Mouse (Mus musculus) mesoderm, embryonic 11.5 days (tissue): Measurements from ENCODE around the gene Hsdl2.
"Not testable (repeated sequence)": the region's sequence is repeated elsewhere in the genome, so short reads cannot be mapped to it uniquely, and the experiment has no call there.

Source experiments
- DNase-seq: peaks from one replicate; pipeline ENCODE4 v3.0.0-alpha.2; 2012; ENCODE audit warnings: low read depth, low spot score

The Hsdl2 gene

DNA sequence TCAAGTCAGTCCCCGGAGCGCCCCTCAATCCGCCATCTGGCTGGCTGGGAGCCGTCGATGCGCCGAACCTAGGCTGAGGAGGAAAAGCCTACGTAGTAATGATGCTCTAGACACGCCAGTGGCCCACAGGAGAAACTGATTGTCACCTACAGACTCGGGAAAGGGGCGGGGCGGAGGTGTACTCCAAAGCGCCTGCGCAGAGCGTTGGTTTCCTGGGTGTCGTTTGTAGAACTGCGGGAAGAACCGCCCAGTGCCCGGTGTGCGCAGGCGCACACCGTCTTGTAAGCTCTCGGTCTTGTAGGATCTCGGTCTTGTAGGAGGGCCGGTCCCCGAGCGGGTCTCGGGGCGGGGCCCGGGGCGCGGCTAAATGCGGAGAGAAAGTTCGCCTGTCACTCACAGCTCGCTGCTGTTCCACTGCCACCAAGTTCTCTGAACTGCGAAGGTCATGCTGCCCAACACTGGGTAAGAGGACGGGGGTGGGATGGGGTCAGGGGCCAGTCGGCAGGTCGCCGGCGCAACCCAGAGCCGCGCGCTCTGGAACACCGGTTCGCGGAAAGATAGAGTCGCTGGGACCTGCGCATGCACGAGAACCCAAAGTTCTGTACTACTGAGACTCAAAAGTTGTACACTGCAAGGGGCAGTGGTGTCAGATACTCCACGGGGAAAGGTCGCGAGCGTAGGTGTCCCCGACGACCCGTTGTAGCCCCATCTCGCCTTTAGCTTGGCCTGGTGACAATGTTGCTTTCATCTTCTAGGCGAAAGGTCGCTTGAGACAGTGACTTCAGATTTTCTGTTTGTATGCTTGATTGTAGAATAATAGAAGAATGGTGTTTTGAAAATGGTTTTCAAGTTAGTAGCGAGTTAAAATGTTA lies at the start of gene Hsdl2:
TSS of gene Hsdl2 (plus strand) at position 250 of the 872 bp plus-strand sequence.
- DNase-seq, result peak; percentile 100

- DNase-seq, result no peak
These were observed 48.1 kb upstream of the Hsdl2 start for GRCm38 (mm10) chr4:59533268-59533667.

DNA sequence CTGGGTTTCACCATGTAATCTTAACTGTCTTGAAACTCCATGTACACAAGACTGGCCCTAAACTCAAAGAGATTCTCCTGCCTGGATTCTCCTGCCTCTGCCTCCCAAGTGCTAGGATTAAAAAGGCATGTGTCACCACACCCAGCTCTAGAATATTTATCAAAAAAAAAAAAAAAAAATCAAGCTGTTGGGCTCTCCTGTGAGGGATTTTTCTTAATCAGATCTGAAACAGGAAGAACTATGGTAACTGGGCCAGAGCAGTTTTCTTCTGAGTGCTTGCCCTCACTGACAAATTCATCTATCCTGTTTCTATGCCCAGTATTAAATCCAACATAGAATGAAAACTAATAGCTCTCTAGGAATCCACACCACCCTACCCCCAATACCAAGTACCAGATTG lies 45.7 kb upstream of the Hsdl2 start:
- no peak for DNase-seq

GRCm38 (mm10) chr4:59536281-59536680 lies 45.1 kb upstream of the Hsdl2 start:
- DNase-seq, result no peak

GRCm38 (mm10) chr4:59543006-59543405 lies 38.4 kb upstream of the Hsdl2 start:
- DNase-seq, result no peak

DNA sequence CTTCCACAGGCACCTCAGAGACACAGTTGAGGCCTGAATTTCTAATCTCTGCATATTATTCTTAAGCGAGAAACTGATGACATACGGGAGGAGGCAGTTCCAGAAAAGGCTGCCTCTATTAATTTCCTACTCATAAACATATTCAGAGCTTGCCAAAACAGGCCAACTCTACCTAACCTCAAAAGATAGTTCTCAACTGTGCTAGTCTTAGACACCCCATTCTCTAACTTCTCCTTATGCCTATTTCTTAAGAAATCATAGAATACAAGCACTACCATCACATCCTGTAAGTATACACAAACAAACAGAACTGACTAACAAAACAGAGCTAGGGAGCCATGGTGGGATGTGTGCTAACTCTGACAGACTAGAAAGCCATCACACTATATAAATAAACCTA lies 36.7 kb upstream of the Hsdl2 start:
- DNase-seq, result no peak

GRCm38 (mm10) chr4:59546285-59547071 lies 34.9 kb upstream of the Hsdl2 start:
- no peak for DNase-seq

DNA sequence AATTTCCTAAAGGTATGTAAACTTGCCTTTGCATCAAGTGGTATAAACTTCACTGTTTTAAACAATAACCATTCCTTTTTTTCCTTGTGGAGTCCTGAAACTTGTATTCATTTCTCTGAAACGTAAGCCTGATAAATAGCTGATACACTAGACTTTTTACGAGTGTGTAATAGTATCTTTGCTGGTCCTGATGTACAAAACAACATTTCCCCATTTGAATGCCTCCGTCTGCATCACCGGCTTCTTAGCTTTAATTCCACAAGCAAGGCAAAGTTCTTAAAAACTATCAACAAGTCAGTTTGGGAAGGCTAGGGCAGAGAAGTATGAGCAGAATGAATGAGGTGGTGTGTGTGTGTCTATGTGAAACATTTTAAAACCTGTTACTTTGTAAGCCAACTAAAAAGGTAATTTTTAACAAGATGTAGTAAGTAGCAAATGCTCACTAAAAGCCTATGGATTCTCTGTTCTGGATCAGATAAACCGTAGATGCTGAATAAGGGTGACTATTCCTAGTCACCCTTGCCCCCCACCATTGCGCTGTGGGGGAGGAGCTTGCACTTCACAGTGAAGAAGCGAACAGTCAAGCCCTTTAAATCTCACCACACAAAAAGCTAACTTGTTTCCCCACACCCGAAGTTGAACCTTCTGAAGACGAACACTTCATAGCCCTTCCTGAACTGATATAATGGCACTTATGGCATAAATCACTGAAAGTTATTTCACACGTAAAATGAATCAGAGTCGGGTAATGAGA lies 34.0 kb upstream of the Hsdl2 start:
- peak; percentile 22 for DNase-seq

DNA sequence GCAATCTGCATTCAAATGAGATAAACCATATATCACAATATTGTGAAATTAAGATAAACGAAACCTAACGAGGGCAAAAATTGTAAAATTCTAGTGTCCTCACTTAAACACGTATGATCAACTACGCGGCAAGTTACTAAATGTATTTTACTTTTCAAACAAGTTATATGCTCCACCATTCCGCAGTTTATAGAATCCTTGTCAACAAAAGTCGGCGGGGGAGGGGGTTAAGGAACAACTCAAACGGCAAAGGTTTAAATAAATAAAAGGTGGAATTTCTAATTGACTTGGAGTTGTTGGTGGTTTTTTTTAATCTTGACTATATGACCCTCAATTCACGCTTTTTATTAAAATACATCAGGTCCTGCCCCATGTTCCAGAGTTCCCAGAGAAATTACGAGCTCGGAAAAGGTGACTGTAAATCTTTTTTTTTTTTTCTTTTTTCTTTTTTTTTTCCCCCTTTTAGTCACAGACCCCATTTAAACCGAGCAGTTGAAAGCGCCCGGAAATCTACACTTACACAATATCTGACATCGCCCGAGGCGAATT lies 33.3 kb upstream of the Hsdl2 start:
- DNase-seq, result no peak

DNA sequence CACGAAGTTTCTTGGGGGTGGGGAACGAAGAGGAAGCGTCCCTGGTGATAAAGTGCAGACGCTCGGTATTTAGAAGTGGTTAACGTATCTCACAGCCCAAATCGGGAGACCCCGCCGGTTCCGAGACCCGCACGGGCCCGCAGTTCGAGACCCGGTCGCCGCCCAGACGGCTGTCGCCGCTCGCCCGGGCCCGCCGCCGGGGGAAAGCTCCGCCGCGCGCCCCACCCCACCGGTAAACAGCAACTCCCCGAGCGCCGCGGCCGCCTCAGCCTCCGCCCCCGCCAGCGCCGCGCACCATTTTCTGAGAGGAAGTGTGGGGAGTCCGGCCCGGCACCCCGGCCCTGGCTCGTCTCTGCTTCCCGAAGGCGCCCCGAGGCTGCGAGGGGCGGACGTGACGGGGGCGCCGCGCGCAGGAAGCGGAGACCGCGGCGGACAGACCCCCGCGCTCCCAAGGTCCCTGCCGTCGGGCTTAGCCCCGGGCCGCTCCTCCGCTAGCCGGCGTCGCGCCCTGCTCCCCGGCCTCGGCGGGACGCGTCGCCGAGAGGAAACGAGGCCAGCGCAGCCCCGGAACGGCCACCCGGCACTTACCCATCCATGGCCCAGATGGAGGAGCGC lies 32.7 kb upstream of the Hsdl2 start:
- peak; percentile 47 for DNase-seq

DNA sequence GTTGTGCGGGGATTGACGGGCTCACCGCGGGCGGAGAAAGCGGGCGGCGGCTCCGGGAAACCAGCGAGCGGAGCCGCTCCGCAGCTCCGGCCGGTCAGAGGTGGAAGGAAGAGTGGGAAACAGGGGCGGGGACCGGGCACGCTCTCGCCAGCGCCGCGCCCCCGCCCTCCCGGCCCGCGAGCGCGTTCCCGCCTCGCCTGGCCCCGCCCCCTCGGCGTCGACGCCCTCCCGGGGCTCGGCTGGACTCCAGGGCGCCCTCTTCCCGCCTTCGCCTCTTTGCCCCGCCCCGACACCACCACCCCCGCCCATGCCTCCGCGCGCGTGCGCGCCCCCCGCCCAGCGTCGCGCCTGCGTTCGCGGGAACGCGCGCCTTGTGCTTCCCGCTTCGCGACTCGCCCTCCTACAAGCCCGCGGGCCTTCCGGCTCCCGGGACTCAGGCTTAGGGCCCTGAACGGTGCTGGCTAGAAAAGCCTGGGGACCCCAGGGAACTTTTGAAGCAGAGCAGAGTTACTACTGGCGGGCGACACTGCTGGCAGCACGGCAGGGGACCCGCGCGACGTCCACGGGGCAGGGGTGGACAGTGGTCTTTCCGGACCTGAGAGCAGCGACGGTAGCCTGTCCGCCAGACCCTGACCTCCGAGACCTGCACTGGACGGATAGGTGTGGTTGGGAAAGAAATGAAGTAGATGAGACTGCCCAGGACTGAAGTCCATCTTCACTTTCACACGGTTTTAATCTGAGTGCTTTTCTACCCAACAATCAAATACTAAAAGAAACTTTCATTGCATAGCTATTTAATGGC lies 32.0 kb upstream of the Hsdl2 start, which contains the start of gene Ptbp3:
TSS of gene Ptbp3 (minus strand) at position 190 of the 802 bp plus-strand sequence.
- peak; percentile 97 for DNase-seq

DNA sequence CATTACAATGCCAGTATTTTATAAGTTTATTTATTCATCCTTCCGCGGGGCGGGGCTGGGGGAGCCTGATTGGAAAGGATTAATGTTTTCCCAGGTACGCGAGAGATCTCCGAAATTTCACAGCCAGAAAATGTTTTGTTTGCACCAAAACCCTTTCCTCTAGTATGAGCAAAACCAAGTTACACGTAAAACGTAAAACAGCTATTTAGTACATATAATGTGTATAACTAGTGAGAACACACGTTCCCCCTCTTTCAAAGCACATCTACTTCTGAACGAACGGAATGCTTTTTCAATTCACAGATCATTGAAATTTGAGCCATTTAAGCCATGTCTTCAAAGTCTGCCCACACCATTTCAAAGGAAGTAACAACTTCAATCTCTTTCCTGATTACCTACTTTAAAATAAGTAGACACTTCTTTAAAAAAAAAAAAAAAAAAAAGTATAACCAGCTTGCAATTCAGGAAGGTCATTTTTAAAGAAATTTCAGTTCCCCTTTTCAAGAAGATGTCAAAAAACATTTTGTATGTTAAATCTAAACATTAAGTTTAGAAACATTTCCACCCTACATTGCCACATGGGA lies 31.3 kb upstream of the Hsdl2 start:
- no peak for DNase-seq

GRCm38 (mm10) chr4:59551901-59552300 lies 29.5 kb upstream of the Hsdl2 start:
- DNase-seq, result no peak

- no peak for DNase-seq
These were observed 28.5 kb upstream of the Hsdl2 start for GRCm38 (mm10) chr4:59552835-59553234.

DNA sequence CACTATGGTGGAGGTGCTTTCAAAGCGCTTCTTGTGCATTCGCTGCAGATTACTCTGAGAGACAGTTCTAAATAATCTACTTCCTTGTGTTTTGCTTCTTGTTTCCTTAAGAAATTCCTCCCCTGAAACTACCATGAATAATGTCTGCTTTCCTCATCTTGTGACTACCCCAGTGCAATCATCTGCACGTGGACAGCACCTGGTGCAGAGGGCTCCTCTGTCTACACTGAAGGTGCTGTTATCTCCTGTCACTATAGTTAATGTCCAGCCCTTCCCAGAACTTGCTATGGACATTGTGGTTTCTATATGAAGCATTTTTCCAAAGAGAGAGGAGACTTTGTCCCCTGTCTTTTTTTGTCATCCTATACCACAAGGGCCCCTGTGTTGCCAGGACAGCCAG lies 27.8 kb upstream of the Hsdl2 start:
- DNase-seq, result no peak

- DNase-seq, result no peak
These were observed 26.2 kb upstream of the Hsdl2 start for GRCm38 (mm10) chr4:59555177-59555576.

GRCm38 (mm10) chr4:59557343-59557742 lies 24.0 kb upstream of the Hsdl2 start:
- DNase-seq, result not testable (repeated sequence)

DNA sequence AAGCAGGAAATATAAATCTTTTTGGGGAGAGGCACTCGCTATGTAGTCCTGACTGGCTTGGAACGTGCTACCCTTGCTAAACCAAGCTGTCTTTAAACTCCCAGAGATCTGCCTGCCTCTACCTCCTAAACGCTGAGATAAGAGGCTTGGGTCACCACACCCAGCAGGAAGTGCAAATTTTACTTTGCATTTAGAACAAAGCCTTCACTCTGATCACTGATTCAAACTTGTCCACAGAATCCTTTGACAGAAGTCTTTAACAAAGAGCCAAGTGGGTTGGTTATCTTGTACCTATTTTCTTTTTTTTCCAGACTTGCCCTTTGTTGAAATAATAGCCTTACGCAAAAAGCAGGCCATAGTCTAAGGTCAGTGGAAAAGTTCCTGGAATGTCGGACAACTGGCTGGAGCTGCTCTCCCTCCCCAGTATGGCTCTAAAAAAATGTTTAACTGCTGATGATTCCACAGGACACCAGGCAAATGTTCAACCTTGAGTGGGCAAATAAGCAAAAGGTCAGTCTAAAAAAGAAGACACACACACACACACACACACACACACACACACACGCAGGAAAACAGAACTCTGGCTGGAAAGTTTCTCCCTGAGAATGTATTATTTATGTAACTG lies 23.2 kb upstream of the Hsdl2 start:
- DNase-seq, result no peak

GRCm38 (mm10) chr4:59560141-59560540 lies 21.2 kb upstream of the Hsdl2 start:
- DNase-seq, result no peak
